Mouse (Mus musculus): ENCODE measurements around the gene Tssk2. TPM values are rescaled to one million over a fixed set of nuclear protein-coding genes. Genes with fewer than 3 reads are reported as not detected.

The Tssk2 gene
- total RNA-seq, 2 experiments from 2014 or later: not detected

GRCm38 (mm10) chr16:17938821-17939220 lies 40.4 kb downstream of the Tssk2 start:
- intact Hi-C loops (cut with DNase I): loop anchor here (1.0 to 2.0 kb wide), 2 partner anchors 26 to 81 kb away; no protein-coding TSS in a partner anchor
- DNase-seq: peak; percentile 58 to 71

- intact Hi-C loops (cut with DNase I): loop anchor here (2.0 kb wide), 1 partner anchor 27 kb away; no protein-coding TSS in a partner anchor
- DNase-seq: no peak
Measured at GRCm38 (mm10) chr16:17939255-17939751, 40.9 kb downstream of the Tssk2 start.

GRCm38 (mm10) chr16:17943466-17943865 lies 45.0 kb downstream of the Tssk2 start:
- intact Hi-C loops (cut with DNase I): no loop called here
- DNase-seq: no peak

- intact Hi-C loops (cut with DNase I): no loop called here
- DNase-seq: no peak
Measured at GRCm38 (mm10) chr16:17945081-17945831, 46.8 kb downstream of the Tssk2 start.

GRCm38 (mm10) chr16:17949421-17949877 lies 51.0 kb downstream of the Tssk2 start:
- intact Hi-C loops (cut with DNase I): no loop called here
- DNase-seq: no peak

Other genes with a start within 250 kb of the Tssk2 start
- 10 to 100 TPM; 31.6 to 32.4 TPM for gene Med15, start 165.7 kb upstream of the Tssk2 start, total RNA-seq (2021)
- 10 to 100 TPM; 18.2 to 21.7 TPM for gene Klhl22, start 139.0 kb upstream of the Tssk2 start, total RNA-seq (2021)
- gene Scarf2, start 101.4 kb upstream of the Tssk2 start, total RNA-seq (2021): 10 to 100 TPM in 1 of 2 experiments, 1 to 10 TPM in 1; 9.8 to 10.2 TPM
- gene B830017H08Rik, start 65.5 kb upstream of the Tssk2 start, total RNA-seq (2021): not detected
- 1 to 10 TPM; 1.5 to 2.5 TPM for gene Car15, start 60.3 kb upstream of the Tssk2 start, total RNA-seq (2021)
- gene Gm20518, start 7.0 kb upstream of the Tssk2 start, total RNA-seq (2021): under 1 TPM in 1 of 2 experiments, not detected in 1; 0.20 TPM
- under 1 TPM in 1 of 2 experiments, not detected in 1; 0.10 TPM for gene Tssk1, start 4.4 kb upstream of the Tssk2 start, total RNA-seq (2021)
- gene Dgcr2, start 75 bp upstream of the Tssk2 start, total RNA-seq (2021): 10 to 100 TPM; 50.9 to 52.3 TPM
- gene Ess2, start 12.7 kb downstream of the Tssk2 start, total RNA-seq (2021): 10 to 100 TPM; 11.6 to 13.3 TPM
- not detected for gene Gsc2, start 16.4 kb downstream of the Tssk2 start, total RNA-seq (2021)
- 1 to 10 TPM; 5.9 to 8.3 TPM for gene Slc25a1, start 29.6 kb downstream of the Tssk2 start, total RNA-seq (2021)
- not detected for gene Vpreb2, start 81.8 kb downstream of the Tssk2 start, total RNA-seq (2021)
- gene Dgcr6, start 154.2 kb downstream of the Tssk2 start, total RNA-seq (2021): 10 to 100 TPM; 46.4 to 48.0 TPM
- 10 to 100 TPM; 24.1 to 32.4 TPM for gene Prodh, start 191.6 kb downstream of the Tssk2 start, total RNA-seq (2021)
- gene Rtn4r, start 229.0 kb downstream of the Tssk2 start, total RNA-seq (2021): 10 to 100 TPM; 17.4 to 19.9 TPM

Measured in heart, postnatal 14 days (tissue).